Mouse (Mus musculus) heart, adult 8-10 months (tissue): ENCODE measurements at regions not wholly inside any gene's neighbourhood (a gene's known extent, or its start where the extent isn't known, plus 50 kb on each side); places are given as distances from the start of the nearest gene placed in this dataset.
A peak's percentile ranks its signal among the peaks of the same experiment; 100 is the strongest.
"Not testable (repeated sequence)": the region's sequence is repeated elsewhere in the genome, so short reads cannot be mapped to it uniquely, and the experiment has no call there.

Experiments used
- DNase-seq: peaks from one replicate; pipeline ENCODE4 v3.0.0; 2022; ENCODE audit warnings: low spot score

DNA sequence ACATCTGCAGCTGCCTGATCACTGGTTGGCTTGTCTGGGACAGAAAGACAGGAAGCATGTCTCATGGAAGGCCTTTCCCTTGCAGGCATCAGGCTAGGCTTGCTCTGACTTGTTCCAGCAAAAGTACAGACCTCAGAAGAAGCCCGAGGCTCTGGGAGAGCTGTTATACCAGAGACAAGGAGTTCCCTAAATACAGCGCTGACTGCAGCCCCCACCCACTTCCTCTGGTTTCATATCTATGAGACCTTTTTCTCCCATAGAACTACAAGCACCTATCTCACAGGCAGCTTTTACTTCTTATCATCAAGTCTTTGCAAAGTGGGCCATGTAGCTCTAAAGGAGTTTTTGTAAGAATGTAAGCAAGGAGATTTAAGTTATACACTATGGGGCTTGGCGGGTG, 312.2 kb upstream of the Vmn1r3 start:
- not testable (repeated sequence) for DNase-seq

DNA sequence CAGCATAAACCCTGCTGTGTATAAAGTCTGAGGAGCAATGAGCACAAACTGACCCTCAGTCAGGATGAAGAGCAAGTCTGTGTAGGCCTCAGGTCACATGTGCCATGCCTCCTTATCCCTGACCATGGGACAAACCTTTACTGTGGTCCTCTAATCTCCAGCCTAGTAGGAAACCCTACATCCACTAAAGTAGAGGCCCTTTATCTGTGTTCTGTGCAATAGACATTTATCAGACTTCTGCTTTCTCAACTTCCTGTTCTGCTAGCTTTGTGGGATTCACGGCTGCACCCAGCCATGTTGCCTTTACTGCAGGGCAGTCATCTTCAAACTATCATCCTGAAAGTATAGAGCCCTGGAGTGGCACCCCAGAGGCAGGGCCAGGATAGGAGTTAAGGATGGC, 310.8 kb upstream of the Vmn1r3 start:
- not testable (repeated sequence) for DNase-seq

DNA sequence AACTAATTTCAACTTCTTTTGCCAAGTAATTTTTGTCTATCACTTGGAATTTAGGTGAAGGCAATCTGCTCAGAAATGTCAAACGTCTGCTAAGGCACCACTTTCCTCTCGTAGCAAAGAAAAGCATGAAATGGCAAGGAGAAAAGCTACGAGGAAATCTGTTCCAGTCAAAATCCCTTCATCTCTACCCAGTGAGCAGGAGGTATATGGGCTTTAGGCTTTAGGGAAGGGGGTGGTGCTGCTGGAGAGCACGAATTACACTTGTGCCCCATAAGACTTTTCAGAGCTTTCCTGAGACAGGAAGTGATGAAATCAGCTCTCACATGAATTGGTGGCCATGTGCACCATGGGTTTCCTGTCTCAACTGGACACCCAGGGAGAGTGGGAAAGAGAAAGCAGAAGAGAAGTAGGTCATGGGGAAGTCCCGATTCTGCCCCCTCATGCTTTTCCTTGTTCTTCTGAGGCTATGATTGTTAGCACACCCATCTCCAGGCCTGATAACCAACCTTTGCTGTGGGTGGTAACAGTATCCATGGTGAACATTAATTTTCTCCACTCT, 309.0 kb upstream of the Vmn1r3 start:
- not testable (repeated sequence) for DNase-seq

DNA sequence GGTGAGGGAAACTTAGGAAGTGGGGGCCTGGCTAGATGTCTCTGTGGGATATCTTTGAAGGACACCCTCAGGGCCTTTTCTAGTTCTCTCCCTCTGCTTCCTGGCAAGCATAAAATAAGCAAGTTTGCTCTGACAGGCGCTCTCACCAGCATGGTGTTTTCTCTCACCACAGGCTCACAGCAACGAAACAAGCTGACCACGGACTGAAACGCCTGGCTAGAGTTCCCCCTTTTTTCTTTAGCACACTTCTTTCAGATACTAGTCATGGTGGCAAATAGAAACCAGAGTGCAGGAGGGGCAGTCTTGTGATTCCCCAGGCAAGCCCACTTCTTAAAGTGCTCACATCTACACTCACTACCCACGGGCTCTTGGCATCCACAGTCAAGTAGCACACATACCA, 305.7 kb upstream of the Vmn1r3 start:
- DNase-seq = not testable (repeated sequence)

DNA sequence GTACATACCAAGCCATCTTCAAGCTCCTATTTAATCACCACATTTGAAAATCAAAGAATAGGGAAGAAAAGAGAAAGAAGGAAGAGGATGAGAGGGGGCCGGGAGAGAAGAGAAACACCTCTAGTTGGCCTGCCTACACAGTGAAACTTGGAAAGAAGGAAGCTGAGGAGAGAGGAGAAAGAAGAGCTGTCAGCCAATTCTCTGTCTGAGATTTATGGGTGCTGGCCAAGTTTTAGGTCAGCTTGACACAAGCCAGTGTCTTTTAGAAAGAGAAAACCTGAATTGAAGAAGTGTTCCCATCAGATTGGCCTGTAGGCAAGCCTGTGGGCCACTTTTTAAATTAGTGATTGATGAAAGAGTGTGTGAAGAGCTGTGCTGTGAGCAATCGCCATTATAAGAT, 296.9 kb upstream of the Vmn1r3 start:
- DNase-seq = no peak

DNA sequence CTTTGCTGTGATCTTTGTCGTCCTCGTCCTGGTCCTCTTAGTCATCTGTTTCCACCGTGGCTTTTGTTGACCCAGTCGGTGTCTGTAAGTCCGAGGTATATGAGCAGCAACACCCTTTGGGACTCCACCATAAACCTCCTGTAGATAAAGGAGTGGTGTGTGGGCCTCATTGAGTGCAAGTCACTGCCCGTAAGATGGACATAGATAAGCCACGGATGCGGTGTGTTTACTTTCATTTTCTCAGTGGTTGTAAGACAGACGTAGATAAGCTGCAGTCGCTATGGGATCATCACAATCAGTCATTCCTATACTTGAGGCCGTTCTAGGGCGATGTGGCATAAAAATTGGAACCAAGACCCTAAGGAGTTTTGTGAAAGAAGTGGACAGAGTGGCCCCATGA, 271.6 kb upstream of the Vmn1r3 start:
- no peak for DNase-seq

DNA sequence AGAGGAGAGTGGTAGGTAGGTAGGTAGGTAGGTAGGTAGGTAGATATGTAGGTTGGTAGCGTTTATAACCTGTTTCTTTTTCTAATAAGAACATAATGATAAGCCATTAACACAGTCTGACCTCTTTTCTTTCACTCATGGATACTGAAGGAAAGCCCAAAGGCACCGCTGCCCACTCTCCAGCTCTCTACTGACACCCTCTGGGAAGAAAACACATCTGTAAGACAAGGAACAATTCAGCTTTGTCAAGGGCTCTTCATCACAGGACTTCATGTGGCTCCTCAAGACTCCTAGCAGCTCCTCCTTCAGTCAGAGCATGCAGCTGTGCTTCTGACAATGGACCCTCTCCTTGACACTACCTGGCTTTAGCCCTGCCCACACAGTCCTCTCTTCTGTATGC, 252.2 kb upstream of the Vmn1r3 start:
- not testable (repeated sequence) for DNase-seq

DNA sequence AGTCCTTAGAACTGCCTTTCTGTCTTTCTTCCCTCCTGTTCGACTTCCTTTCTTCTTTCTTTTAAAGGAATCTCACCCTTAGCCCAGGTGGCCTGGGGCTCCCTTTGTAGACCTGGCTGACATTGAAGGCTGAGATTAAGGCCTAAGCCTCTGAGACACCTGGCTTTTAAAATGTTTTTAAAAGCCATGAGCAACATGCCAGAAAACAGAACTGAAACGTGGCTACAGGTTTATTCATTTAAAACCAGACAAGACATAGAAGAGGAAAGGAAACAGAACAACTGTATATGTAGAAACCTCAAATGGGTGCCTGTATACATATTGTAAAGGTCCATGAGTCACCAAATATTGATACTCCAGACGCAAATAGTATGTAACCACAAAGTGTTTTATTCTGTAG, 242.8 kb upstream of the Vmn1r3 start:
- DNase-seq = no peak

DNA sequence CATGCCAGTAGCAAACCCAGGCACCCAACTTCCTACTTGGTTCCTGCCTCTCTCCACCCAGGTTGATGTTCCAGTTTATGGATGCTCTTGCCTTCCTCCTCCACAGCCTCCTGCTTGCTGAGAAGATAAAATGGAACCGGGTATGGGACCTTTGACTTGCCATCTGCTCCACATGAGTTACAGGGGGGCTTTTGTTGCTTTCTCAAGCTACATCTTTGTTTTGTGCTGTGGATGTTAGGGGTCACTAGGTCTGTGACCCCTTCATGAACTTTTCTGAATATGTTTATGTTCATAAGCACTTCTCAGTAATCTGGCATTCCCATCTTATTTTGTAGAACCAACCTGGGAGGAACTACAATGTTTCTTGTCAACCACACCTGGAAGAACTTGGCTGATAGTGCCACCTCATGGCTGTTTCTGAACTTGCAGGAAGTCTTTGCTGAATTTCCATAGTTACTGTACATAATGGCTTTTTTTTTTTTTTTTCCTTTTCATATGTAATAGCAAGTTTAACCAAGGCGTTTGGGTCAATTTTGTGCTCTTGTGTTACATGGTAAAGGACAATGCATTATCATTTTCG, 234.9 kb upstream of the Vmn1r3 start:
- peak; percentile 17 for DNase-seq

DNA sequence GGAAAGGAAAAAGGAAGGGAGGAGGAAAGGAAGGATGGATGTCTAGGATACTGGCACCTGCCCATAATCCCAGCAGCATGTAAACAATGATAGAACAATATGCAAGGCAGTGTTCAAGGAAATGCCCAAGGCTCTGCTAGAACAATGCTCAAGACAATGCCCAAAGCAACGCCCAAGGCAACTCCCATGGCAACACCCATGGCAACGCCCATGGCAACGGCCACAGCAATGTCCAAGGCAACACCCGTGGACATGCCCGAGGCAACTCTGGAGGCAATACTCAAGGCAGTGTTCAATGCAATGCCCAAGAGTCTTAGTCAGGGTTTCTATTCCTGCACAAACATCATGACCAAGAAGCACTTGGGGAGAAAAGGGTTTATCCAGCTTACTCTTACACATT, 231.5 kb upstream of the Vmn1r3 start:
- DNase-seq = no peak

DNA sequence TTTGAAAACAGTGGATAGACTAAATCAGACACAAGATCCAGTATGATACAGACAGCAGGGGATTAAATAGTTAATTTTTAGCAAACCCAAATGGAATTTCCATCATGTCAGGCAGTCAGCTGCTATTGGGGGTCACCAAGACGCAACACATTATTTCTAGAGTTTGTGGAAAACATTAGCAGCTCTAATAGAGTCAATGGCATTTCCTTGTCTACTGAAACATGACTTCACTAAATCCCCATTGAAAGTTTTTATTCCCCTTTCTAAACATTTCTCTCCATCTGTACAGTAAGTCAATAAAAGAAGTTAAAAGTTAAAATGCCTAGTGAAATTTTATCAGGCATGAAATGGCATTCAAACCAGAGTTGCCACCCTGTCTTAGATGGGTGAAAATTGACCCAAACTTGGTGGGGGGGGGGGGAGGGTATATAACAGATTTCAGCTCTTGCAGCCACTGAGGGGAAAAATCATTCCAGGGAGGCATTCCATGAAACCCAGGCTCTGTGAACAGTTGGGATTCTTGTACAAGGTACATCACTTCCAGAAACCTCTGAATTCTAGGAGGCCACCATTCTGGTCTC, 229.4 kb upstream of the Vmn1r3 start:
- DNase-seq = not testable (repeated sequence)

DNA sequence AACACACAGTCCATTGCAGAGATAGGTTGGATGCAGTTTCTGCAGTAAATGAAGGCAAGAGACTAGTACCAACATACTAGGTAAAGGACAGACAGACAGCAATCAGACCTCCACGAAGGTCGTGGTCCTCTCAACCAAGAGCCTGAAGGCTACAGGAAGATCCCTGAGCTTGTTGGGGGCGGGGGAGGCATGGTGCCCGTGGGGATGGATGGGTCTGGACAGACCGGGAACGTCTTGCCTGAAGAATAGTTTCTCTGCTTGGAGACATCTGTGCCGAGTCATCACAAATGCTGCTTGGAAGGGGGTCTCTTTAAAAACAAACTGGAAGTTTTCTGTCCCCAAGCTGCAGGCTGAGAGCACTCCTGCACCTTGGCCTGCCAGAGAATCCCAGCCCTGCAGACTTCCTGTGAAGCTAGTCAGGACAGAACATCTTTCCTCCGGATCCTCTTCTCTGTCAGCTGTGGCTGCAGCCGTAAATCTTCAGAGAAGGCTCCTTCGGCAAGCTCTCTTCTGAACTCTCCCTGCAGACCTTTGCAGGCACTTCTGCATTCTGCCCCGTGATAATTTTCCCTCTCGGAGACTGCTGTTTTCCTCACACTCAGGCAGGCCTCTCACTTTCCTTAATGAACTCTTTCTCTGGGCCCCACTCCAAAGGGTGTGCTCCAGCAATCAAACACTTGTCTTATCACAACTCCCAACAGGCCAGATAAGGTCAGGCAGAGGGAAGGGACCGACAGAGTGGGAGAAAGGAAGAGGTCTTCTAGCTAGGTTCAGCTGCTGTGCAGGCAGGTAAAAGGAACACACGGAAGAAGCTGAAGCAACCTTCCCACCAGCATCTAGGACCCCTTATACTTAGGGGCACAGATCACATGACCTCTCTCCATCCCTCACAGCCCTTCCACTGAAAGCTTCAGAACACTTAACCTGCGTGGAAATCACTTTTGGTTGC, 228.6 kb upstream of the Vmn1r3 start:
- DNase-seq = no peak

DNA sequence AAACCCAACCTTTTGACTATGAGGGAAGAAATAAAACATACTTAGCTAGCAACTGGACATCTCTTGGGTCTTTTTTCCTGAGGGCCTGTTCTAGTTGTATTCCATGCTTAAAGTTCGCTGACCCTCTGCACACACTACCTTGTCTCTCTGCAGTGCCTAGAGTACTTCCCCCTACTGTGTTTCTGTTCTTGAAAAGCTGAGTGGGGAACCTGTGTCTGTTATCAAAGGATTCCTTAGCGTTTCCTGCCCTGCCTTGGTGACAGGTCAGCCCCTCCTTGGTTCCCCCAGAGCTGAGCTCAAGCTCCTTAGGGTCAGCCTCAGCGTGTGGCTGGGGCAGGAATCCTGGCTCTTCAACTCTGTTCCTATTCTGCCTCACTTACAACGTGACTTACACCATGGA, 227.2 kb upstream of the Vmn1r3 start:
- not testable (repeated sequence) for DNase-seq

DNA sequence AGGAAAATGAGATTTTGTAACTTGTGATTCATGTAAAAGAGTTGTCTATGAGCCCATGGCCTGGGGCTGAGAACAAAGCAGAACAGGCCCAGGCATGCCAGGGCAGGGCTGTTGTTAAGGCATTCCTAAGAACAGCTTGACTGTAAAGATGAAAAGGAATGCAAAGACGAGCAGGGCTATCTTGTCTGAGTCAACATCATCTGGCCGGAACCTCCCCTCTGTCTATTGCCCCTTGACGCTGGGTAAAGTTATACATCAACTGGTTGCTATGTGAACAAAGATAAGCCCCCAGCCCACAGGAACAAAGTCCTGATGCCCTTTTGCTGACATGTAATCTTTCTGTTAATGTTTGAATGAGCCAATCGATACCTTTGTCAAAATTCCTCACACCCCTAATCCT, 217.7 kb upstream of the Vmn1r3 start:
- DNase-seq = not testable (repeated sequence)

DNA sequence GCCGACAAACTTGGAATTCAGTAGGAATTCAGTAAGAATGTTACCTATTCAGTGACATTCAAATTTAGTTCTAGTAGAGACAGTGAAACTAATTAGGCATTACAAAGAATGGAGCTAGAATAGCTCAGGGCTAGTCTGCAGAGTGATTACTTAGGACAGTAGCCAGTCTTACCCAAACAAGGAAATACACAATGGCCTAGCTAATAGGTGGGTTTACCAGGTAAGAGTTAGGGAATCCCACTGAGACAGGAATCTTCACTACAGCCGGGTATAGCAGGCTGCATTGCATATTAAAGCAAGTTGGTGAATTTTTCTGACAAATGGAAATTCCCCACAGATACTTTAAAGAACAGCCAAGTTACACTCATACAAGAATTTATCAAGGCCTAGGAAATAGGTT, 216.6 kb upstream of the Vmn1r3 start:
- DNase-seq = not testable (repeated sequence)

DNA sequence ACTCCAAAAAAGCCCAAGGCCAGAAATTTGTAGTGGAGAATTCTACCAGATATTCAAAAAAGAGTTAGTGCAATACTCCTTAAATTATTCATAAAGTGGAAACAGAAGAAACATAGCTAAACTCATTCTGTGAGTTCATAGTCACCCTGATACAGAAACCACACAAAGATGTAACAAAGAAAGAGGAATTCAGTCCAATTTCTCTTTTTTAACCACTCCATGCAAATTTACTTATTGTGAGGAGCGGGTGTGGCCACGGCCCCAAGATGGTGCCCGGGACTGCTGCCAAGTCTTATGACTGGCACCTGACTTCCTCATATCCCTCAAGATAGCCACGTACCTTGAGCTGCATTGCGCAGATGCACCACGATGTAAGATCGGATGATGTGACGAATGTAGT, 206.4 kb upstream of the Vmn1r3 start:
- DNase-seq = not testable (repeated sequence)

DNA sequence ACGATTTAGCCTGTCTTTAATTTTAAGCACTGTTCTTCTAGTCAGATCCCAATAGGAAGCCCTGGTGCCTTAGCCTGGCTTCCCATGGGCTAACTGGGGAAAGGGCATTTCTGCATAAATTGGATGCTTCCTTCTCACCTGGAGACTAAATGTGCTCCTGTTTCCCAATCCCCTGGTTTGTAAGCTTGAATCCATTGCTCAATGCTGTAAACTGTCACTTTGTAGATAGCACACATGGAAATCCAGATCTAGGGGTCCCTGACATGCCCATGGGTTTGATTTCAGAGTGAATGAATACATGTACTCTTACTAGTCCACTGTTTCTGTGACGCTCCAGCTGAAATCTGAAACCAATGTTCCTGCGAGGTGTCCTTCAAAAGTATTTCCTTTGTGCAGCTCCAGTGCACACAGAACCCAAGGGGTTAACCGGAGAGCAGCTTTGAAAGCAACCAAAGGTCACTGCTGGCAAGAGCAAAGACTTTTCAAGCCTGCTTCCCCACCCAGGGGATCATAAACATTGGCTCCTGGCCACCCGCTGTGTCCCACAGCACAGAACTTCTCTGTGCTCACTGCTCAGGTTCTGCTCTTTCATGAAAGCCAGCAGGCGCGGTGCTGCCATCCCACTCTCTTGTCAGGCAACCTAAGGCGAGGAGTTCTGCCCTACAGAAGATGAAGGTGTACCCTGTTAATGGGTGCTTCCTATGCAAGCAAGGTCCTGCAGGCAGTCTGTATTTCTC, 188.0 kb upstream of the Vmn1r3 start:
- not testable (repeated sequence) for DNase-seq

DNA sequence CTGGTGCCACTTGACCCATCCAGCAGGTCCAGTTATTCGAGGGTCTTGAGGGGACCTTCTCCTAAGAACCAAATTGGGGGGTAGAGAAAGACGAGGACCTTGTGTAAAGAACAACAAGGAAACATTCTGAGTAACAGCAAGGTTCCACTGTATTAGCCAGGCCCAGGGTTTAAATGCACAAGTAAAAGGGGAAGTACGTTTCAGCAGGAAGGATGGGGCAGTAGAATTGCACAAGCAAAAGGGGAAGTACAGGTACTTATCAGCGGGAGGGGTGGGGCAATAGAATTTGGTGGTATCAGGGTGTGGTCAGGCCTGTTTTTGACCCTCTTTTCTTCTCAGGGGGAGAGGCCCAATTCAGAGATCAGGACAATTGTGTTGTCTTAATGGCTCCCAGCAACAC, 182.9 kb upstream of the Vmn1r3 start:
- DNase-seq = not testable (repeated sequence)

DNA sequence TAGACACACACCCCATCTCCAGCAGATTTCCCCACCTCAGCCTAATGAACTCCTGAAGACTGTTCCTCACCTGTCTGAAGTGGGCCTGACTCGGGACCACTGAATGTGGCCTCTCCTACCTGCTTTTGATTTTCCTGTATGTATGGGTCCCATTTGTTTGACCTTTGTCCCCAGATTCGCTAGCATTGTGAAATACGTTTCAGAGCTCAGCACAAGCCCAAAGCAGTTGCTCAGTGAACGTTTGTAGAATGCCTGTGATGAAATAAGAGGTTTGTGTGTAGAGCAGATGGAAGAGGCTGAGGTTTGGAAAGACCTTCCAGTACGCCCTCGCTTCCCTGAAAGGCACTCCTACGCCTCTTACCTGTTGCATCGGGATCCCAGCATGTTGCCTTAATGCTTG, 158.3 kb upstream of the Vmn1r3 start:
- DNase-seq = not testable (repeated sequence)

DNA sequence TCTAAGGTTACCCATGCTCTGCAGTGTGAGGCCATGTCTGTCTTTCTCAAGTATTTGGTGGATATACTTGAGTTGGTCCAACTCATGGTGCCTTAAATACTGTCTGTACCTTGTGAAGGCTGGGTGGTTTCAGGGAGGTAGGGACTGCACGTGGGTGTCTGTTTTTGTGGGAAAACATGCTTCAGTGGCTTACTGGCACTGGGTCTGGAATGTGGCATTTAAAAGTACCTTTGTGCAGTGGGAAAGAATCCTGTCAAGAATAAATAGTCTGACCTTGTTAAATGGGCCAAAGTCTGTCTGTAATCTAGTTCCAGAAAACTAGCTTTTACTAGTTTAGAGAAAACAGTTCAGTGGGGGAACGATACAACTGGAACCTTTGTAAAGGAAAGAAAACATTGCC, 157.5 kb upstream of the Vmn1r3 start:
- not testable (repeated sequence) for DNase-seq

DNA sequence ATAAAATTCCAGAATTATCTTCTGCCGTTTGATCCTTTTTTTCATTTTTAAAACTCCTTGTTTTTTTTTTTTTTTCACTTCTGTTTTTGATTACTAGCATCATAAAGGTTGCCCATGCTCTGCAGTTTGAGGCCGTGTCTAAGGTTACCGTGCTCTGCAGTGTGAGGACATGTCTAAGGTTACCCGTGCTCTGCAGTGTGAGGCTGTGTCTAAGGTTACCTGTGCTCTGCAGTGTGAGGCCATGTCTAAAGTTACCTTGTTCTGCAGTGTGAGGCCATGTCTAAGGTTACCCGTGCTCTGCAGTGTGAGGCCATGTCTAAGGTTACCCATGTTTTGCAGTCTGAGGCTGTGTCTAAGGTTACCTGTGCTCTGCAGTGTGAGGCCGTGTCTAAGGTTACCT, 157.0 kb upstream of the Vmn1r3 start:
- not testable (repeated sequence) for DNase-seq
